Mouse (Mus musculus) lung, postnatal 14 days (tissue): ENCODE measurements around the gene Tjp3.

Experiments
- DNase-seq: peaks from one replicate; pipeline ENCODE4 v3.0.0; 2021

The Tjp3 gene

DNA sequence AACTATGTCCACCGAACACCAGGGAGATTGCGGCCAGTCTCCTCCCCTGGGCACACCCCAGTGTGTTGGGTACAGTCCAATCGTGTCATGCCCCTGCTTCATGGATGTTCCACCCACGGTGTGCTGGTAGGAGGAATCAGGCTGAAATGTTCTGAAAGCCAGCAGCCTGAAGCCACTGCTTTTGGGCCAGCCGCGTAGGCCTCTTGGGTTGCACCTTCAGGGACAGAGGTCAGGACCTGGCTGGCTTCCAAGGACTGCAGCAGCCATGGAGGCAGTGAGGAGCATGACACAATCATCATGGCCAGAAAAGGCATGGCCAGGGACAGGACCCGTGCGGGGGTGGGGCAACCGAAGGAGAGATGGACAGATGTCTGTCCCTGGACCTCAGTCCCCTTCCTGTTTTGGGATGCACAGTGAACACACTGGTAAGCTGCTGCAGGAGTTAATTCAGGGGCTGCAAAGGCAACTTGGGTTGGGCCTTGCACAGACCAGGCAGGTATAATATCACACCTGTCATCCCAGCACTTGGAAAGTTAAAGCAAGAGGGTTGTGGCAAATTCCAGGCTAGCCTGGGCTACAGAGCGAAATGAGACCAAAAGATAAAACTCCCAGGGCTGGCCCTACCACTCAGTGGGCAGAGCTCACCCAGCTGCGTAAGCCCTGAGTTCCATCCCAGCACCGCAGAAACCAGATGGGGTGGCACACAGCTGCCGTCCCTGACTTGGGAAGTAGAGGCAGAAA is 27.4 kb upstream of the Tjp3 start:
- peak; percentile 43 for DNase-seq

DNA sequence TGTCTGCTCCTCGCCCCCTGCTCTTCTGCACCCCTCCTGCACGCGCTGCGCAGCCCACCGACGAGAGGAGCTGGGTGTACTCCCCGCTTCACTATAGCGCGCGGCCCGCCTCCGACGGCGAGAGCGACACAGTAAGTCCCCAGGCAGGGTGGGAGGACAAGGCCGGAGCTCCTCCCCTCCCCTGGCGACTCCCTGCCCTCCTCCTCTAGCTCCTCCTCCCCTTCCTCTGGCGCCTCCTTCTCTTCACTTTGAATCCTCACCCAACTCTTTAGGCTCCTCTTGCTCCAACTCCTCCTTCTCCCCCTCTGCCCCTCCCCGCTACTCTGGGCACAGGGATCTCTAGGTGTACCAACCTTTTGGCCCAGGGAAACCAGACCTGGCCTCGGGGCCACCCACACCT is 25.9 kb upstream of the Tjp3 start:
- peak; percentile 69 for DNase-seq

DNA sequence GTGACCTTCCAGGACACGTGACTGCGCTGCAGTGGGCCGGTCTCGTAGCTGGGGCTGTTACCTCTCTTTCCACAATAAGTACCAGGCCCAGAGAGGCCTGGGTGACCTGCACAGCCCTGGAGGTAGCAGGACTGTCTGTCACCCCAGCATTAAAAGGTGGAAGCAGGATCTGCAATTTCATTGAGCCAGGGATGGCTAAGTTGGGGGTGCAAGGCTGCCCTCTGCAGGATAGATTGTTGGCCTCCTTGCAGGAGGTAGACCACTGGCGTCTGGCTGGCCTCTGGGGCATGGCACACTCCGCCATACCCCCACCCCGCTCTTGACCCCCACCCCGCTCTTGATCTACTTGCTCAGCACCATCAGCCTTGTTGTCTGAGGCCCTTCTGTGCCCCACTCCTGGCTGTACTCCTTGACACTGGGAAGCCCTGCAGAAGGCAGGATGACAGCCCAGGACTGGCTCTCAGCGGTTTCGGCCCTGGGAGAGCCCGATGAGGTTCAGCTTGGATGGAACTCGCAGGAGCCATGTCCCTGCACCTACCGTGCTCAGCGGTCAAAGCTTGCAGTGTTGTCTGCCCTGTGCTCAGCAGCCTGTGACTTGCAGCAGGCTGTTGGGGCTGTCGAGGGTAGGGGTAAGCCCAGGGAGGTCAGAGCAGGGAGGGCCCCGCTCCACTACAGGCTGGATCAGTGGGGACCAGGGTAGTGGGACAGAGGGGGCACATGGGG is 25.1 kb upstream of the Tjp3 start:
- DNase-seq = peak; percentile 52

DNA sequence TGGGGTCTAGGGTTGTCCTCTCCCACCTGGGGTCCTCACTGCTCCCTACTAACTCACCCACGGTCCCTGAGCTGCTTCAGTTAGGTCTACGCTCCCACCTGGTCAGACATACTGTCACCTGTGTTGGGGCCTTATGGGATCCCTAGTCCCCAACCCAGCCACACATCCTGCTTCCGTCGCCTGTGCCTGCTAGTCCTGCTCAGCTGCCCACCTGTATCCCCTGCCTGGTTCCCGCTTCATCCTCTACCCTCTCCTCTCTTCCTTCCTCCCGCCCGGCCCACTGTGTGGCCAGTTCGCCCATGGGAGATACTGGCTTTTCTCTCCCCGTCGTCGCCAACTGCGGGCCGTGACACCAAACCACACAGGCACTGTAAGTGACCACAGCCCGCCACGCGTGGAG is 24.2 kb upstream of the Tjp3 start:
- DNase-seq = no peak

DNA sequence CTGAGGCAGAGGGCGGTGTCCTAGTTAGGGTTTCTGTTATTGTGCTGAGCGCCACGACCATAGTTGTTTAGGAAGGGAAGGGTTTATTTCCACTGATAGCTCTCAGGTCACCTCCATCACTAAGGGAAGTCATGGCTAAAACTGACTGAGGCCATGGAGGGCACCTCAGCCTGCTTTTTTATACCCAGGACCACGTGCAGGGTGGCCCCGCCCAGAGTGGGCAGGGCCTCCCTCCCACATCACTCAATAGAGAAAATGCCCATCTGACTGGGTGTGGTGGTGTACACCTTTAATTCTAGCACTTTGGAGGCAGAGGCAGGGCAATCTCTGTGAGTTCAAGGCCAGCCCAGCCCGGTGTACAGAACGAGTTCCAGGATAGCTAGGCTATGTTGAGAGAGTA is 22.8 kb upstream of the Tjp3 start:
- no peak for DNase-seq

DNA sequence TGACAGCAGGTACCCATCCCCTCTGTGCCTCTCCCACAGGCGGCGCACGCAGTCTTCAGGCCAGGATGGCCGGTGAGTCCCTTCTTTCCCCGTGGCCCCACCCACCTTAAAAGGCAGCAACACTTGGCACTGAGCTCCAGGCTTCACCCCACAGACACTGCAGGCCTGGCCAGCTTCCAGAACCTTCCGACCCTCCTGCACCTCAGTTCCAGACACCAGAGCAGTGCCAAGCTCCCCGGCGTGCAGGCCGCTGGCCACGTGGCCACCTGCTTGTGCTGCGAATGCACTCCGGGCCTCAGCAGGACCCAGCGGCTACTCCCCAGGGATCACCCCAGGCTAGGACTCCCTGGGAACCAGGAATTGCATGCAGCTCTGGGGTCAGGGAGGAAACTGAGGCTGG is 22.2 kb upstream of the Tjp3 start:
- no peak for DNase-seq

DNA sequence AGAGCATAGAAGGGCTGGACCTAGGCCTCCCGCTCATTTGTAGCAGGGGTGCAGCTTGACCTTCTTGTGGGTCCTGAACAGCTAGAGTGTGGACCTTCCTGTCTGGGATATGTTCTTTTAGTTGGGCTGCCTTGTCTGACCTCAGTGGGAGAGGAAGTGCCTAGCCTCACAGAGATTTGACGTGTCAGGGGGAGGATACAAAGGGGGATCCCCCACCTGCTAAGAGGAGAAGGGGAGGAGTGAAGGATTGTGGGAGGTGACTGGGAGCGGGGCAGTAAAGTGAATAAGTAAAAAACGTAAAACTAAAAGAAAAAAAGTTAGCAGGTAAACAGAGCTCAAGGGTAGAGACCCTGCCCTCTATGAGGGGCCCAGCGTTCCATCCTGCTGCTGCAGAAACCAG is 18.2 kb upstream of the Tjp3 start:
- no peak for DNase-seq

DNA sequence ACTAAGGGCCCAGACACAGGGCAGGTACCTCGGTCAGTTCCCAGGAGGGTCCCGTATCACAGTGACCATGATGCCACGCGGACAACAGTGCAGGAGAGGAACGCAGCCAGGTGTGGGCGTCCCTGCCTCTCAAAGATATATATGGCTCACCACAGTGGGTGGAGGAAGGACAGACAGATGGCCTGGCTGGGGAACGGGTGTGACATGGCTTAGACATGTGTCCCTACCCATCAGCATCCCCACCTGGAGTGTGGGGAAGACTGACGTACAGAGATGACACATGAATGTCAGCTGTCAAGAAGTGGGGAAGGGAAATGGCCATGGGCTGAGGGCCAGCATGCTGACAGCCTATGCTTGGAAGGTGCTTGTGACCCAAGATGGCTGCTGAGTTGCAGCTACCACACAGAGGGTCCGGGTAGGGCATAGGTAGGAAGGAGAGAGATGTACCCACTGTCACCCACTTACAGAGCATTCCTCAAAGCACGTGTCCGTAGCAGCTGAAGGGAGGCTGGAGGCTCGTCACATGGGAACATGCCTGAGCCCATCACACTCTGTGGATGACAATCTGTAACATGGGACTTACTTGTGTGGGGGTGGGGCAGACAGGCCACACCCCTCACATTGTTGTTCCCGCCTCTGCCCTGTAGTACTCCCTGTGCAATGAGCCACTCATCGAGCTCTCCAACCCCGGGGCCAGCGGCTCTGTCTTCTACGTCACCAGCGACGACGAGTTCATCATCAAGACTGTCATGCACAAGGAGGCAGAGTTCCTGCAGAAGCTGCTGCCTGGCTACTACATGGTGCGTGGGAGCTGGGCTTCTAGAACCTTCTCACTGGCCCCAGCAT is 15.7 kb upstream of the Tjp3 start:
- no peak for DNase-seq

DNA sequence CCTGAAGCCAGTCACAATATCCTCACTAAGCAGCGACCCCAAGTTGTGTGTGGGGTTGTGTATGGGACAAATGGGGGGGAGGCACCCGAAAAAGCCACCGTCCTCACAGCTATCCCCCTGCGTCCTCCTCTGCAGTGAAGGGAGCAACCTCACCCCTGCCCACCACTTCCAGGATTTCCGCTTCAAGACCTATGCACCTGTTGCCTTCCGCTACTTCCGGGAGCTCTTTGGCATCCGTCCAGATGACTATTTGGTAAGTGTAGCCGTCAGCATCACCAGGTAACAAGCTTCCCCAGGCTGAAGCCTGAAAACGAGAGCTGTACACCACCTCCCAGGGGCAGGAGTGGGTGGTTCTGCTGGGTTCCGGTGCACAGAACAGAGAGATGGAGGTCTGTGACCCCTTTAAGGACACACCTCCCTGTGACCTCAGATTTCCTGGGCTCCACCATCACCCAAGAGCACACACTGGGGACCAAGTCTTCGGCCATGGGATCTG is 14.8 kb upstream of the Tjp3 start:
- DNase-seq = no peak

DNA sequence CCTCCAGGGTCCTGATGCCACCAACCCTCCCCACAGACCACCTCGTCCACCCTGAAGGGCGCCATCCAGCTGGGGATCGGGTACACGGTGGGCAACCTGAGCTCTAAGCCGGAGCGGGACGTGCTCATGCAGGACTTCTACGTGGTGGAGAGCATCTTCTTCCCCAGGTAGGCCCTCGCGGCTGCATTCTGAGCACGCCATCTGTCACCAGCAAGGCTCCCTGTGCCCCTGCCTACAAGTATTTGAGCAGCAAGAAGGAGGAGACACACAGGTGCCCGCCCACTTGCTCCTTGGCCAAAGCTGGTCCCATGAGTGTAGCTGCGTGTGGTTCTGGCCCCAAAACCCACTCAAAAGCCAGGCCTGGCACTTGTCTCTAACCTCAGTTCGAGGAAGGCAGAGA is 14.3 kb upstream of the Tjp3 start:
- no peak for DNase-seq

DNA sequence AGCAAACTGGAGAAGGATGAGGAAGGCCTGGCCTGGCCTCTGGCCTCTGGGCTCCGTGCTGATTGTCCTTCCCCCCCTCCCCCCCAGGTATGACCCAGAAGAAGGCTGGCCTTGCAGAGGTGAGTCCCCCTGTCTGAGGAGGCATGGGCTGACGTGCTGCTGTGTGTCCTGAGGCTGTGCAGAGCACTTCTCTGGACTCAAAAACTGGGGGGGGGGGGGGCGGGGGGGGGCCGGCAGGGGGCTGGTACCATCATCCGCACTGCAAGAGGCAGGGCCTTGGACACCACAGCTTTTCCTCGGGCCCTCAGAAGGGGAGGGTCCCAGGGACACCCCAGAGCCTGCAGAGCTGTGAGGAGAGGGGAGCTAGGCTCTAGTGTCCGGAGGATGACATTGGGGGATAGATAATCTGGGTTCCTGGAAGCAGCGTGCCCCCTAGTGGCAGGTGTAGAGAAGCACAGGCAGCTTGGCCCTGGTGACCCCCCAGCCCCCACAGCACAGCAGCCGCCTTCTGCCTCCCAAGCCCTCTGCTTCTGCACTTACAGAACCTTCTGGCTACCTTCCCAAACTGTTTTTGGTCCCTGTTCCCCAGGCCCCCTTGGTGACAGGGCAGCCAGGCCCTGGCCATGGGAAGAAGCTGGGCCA is 13.3 kb upstream of the Tjp3 start:
- peak; percentile 69 for DNase-seq

DNA sequence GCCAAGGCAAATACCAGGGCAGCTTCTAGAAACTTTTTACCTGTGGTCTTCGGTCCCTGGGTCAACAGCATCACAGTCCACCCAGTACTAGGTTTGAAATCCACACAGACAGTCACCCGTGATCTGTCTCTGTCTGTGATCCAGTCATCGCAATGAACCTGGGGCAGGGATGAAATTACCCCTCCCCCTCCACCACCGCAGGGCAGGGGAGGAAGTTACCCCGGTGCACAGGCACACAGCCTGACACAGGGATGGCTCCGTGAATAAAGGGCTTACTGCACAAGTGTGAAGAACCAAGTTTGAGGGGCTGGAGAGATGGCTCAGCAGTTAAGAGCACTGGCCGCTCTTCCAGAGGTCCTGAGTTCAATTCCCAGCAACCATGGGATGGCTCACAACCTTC is 12.4 kb upstream of the Tjp3 start:
- DNase-seq = no peak

DNA sequence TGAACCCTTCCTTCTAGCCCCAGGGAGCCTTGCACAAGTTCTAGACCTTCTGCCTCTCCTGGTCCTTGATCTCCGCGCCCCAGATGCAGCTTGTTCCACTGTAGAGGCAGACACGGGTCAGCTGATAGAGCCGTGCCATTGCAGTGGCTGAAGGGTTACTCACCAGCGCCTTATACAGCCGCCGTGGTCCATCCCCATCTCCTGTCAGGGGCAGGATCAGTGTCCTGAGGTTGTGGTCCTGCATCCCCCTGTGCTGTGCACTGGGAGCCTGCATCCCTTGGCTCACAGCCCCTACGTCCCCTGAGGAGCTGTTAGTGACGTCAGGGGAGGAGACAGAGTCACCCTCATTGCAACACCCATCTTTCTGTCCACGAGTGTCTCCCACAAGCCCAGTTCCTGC is 11.9 kb upstream of the Tjp3 start:
- DNase-seq = no peak

DNA sequence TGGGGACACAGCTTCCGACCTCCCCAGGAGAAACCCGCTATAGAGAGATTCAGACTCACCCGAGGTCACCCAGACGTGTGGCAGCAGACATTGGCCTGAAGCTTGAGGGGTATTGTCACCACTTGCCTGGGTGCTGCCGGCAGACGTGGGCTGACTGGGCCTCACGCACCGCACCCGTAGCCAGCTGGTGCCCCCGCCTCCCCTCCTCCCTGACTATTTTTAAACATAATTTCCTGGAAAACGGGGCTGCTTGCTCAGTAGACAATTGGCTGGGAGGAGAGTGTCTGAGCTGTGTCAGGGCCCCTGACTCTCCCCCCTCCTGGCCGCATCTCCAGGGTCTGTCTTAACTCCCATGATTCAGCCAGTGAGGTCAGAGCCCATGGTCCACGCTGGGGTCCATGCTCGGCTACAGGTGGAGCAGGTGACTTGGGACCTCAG is 11.4 kb upstream of the Tjp3 start:
- DNase-seq = peak; percentile 40

DNA sequence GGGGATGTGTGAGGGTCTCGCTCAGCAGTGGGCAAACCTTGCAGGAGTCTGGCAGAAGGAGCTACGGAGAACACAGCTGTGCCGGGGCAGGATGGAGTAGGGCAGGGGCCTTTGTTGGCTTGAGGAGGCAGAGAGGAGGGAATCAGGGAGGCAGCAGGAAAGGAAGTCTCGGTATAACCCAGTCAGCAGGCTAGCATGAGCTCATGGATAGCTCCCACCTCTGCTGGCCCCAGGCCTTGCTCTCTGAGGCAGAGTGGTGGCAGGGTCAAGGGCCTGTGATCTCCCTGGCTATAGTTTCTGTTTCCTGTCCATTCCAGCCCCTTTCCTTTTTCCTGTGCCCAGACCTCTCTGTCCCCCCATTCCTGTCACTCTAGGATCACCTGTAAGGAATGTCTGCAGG is 10.9 kb upstream of the Tjp3 start:
- no peak for DNase-seq

DNA sequence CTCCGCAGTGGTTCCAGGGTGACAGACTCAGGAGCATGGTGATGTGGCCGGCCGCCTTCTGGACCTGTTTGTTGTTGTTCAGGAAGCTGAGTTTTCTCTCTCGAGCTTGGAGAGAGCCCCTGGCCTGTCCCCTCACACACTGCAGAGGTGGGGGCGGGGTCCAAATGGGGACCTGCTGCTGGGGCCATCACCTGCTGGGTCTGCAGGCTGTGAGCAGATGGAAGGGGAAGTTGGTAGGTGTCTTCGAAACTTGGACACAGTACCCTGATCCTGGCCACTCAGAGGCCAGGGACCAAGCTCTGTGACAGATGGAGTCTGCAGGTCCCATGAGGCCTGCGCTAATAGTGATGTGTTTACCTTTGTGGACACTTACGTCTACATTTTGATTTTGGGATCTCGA is 9.9 kb upstream of the Tjp3 start:
- DNase-seq = no peak

DNA sequence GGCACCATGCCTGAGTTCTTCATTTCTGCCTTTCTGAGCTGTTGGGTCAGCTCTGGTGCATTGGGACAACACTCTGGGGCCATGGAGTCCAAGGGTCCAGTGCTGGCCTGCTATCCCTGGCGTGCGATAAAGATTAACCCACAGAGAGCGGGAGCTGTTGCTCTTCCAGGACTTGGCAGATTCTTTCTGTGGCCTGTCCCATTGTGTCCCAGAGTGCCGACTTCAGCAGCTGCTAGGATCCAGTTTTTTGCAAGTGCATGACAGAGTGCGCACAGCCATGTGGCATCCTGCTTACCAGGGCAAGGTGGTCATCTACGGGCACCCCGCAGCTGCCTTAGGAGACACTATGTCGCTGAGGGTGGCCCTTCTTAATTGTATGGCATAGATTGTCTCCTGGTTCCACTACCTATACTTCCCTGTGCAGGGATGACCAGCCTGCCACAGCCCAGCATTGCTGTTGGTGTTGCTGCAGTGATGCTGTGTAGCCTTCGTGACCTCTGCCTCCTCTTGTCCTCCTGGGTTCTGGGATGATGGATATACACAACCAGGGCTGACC is 9.0 kb upstream of the Tjp3 start:
- DNase-seq = no peak

DNA sequence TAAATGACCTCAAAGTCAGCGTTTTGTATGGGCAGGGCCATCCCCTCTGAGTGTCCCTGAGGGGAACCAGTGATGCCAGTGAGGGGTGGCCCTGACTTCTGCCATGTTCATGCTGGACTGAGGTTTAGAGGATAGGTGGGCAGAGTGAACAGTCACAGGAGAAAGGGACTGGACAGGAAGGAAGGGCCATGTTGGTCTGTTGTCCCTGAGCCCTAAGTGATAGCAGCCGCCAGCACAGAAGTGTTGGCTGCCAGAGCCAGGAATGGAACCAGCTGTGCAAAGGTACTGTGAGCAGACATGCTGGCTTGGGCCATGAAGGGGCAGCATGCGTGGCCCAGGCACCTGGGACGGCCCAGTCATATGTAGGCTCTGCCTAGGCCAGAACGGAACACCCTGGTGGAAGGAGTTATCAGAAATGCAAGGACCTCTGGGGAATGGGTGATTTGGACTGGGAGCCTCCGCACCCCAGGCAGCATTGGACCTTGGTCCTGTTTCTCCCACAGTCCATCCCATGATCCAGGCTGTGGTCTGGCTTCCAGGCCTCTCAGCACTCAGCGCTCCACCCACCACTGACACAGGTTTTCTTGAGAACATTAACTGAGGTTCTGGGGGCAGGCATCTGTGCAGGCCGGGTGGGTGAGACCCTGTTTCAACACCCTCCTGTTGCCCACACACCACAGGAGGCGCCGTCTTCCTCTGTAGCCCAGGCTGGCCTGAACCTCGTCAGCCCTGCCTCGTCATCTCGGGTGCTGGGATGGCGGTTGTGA is 8.4 kb upstream of the Tjp3 start:
- no peak for DNase-seq

DNA sequence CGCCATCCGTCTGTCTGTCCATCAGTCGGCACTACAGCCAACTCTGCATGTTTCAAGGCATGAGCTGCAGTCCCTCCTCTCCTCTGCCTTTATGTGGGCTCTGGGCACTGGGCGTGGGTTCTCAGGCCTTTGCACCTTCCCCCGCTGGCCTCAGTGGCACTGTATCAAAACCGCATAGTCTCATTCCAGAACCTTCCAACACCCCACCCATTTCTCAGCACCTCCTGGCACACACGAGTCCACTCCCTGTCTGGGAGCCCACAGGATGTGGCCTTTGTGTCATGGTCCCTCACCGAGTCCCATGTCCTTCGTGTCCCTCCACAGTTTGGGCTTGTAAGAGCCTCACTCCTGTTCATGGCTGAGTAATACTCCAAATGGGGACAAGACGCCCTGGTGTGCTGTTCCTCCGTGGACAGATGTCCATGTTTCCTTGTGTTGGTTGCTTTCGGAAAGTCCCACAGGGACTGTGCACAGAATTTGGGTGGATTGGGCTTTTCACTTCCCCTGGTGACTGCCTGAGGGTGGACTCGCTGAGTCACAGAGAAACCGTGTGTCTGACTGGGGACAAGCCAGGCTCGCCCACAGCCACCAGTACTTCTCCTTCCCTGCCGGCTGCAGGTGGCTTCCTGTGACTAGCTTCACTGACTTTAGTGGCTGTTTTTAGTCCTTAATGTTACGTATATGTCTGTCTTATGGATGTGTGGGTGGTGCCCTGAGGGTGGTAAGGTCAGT is 7.2 kb upstream of the Tjp3 start:
- peak; percentile 39 for DNase-seq

DNA sequence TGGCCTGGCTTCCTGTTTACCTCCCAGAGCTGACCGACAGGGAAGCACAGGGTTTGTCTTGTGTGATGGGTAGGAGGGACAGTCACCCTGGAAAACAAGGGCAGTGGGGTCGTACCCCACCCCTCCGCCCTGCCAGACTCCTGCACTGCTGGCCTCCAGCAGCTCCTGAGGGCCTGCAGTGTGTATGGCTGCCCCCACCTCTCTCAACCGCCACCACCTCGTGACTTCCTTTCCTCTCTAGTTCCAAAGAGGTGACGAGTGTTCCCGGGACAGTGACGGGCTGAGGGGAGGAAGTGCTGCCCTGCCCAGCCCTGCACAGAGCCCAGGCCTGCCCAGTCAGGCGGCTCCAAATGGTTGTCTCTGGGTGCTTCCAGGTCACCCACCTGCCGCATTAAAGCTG is 6.5 kb upstream of the Tjp3 start:
- peak; percentile 66 for DNase-seq

DNA sequence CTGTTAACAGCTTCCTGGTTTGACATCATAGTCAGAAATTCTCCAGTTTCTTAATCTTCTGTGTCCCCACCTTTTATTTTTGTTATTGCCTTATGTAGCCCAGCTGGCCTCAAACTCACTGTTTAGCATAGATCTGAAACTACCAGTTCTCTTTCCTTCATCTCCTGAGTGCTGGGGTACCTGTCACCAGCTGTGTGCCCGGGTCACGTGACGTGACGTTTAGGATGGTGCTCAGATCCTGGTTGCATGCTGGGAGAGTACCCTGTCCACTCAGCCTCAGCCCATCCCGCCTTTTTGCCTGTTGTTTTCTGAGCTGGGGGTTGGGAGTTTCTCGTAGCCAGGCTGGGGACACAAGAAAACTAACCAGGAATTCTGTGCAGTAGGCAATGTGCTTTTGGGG is 5.9 kb upstream of the Tjp3 start:
- no peak for DNase-seq
